ENCODE assay signal across 8 mouse cellular contexts in genomic region chr2:104176979-104177704, GRCm38 (mm10). TPM values are rescaled to one million over a fixed set of nuclear protein-coding genes. Genes with fewer than 3 reads are reported as not detected.
DNase-seq lines count a peak whose midpoint lies in the region; ATAC-seq and TF ChIP-seq lines count a peak whose summit lies in the region.

No protein-coding gene starts in this region.

- H3K27ac ChIP-seq in kidney, postnatal 0 days, result 0 out of 2 replicates have a peak overlapping the region, but pooled peaks have one; percentile 47
- H3K27ac ChIP-seq in liver, embryonic 11.5 days (ENCODE audit: low read depth, low read length), result peak overlapping the region; percentile 48; the same call in 1 of the 2 replicates

- H3K36me3 ChIP-seq in kidney, postnatal 0 days (ENCODE audit: insufficient read depth, low read length), result no peaks in the 10 kb centered on the region
- H3K36me3 ChIP-seq in liver, embryonic 11.5 days (ENCODE audit: control insufficient read depth, insufficient read depth, low read length), result no peaks in the 10 kb centered on the region

- intact Hi-C loops in heart, postnatal 25 days (cut with DNase I), result no loop called here

- no peaks in the 10 kb centered on the region for H3K9me3 ChIP-seq in kidney, postnatal 0 days (replicated peaks; ENCODE audit: low read length)
- H3K9me3 ChIP-seq in liver, embryonic 11.5 days (ENCODE audit: control insufficient read depth, low read length), result no peaks in the 10 kb centered on the region

- H3K4me1 ChIP-seq in kidney, postnatal 0 days (replicated peaks; ENCODE audit: insufficient read depth, low read length), result no peaks in the 10 kb centered on the region
- H3K4me1 ChIP-seq in liver, embryonic 11.5 days (replicated peaks; ENCODE audit: control insufficient read depth, insufficient read depth, low read length), result peaks cover 10% of the 10 kb centered on the region

- no peak overlapping the region for H3K9ac ChIP-seq in kidney, postnatal 0 days (ENCODE audit: low read depth, low read length)
- H3K9ac ChIP-seq in liver, embryonic 11.5 days (ENCODE audit: low read depth, low read length), result no peak overlapping the region

- no peaks in the 10 kb centered on the region for H3K27me3 ChIP-seq in kidney, postnatal 0 days (ENCODE audit: insufficient read depth, low read length)
- peaks cover 4% of the 10 kb centered on the region for H3K27me3 ChIP-seq in liver, embryonic 11.5 days (replicated peaks; ENCODE audit: control insufficient read depth, insufficient read depth, low read length)

- H3K4me2 ChIP-seq in kidney, postnatal 0 days (ENCODE audit: low read length), result no peak overlapping the region
- H3K4me2 ChIP-seq in liver, embryonic 11.5 days, result no peak overlapping the region

- WGBS in kidney, postnatal 0 days, result 25% methylated on average over 13 of the region's 13 CpGs
- WGBS in liver, embryonic 11.5 days, result 27% methylated on average over 13 of the region's 13 CpGs

- no peak overlapping the region for H3K4me3 ChIP-seq in kidney, postnatal 0 days (replicated peaks; ENCODE audit: low read depth, low read length)
- no peak overlapping the region for H3K4me3 ChIP-seq in liver, embryonic 11.5 days (ENCODE audit: low read depth, low read length)

- no peak for TF ChIP-seq CTCF in kidney, postnatal 0 days (IDR thresholded peaks at IDR 0.05; ENCODE audit: low read depth)

- DNase-seq in heart, adult 11 months, result peak; percentile 95
- no peak for DNase-seq in heart, postnatal 25 days (ENCODE audit: low spot score)
- DNase-seq in heart, adult 9 months (ENCODE audit: low spot score in 2 of 2), result peak; percentile 17 to 31
- DNase-seq in kidney, postnatal 0 days (ENCODE audit: low spot score), result peak; percentile 66
- peak; percentile 43 for DNase-seq in liver, embryonic 11.5 days (ENCODE audit: low spot score)
- DNase-seq in right cerebral cortex, adult 18-20 months, result peak; percentile 76

- ATAC-seq in common myeloid progenitor, adult 5-6 weeks (replicated peaks; ENCODE audit: low read depth, poor library complexity, severe bottlenecking), result peak; percentile 82
- ATAC-seq in kidney, postnatal 0 days (replicated peaks; ENCODE audit: low FRiP score, low read depth), result no peak
- peak; percentile 31; the same call in 1 of the 2 replicates for ATAC-seq in liver, embryonic 11.5 days (replicated peaks; ENCODE audit: low FRiP score)
- ATAC-seq in erythroid progenitor cell, adult 5-6 weeks (replicated peaks; ENCODE audit: low FRiP score, poor library complexity, severe bottlenecking), result no peak

RNA-seq across cellular contexts. Expression of gene A930018P22Rik, which starts 54.6 kb away (rescaled TPM):
- total RNA-seq in heart, postnatal 25 days (2021), result under 1 TPM; 0.42 to 0.56 TPM
- not detected in 2 replicates for total RNA-seq in common myeloid progenitor, adult 5-6 weeks (2017)
- polyA plus RNA-seq in kidney, postnatal 0 days (2015; fragmentation: Nextera tagmentation; extraction: Ambion mirVana), result 0.17 and 0.29 TPM in 2 replicates
- 0.23 TPM in 1 of 2 replicates, not detected in the other for polyA plus RNA-seq in liver, embryonic 11.5 days (2014; fragmentation: Nextera tagmentation; extraction: Ambion mirVana)
- total RNA-seq in erythroid progenitor cell, adult 5-6 weeks (2015; ENCODE audit: low replicate concordance), result 1.7 TPM in 1 of 2 replicates, not detected in the other
- not detected in 2 replicates for total RNA-seq in erythroid progenitor cell, adult 5-6 weeks (2017; ENCODE audit: low replicate concordance)

Comparison
In these comparisons a context has a peak if more than half of its experiments do, and no peak if none do; other contexts are left out.
1. ATAC-seq: peak in common myeloid progenitor, adult 5-6 weeks (single experiment) and liver, embryonic 11.5 days (single experiment); none in kidney, postnatal 0 days (single experiment) and erythroid progenitor cell, adult 5-6 weeks (single experiment).